Mouse (Mus musculus) limb, embryonic 10.5 days (tissue): ENCODE measurements around the gene Slc1a4. TPM values are rescaled to one million over a fixed set of nuclear protein-coding genes. Genes with fewer than 3 reads are reported as not detected.

Experiments
- DNase-seq: peaks from one replicate; pipeline ENCODE4 v3.0.0-alpha.2; 2017; ENCODE audit warnings: low spot score
- H3K27ac ChIP-seq: fragments of 300-500 bp; sonication (generic); 2 replicates; pipeline ENCODE4 v1.5.1; 2016; ENCODE audit warnings: mild to moderate bottlenecking
- H3K27me3 ChIP-seq: fragments of 300-500 bp; sonication (generic); 2 replicates; pipeline ENCODE4 v1.6.1; 2016; ENCODE audit warnings: low read depth, mild to moderate bottlenecking; ENCODE audit not compliant: poor library complexity, severe bottlenecking
- H3K36me3 ChIP-seq: fragments of 300-500 bp; sonication (generic); 2 replicates; pipeline ENCODE4 v1.6.1; 2016; ENCODE audit warnings: mild to moderate bottlenecking, moderate library complexity
- H3K4me1 ChIP-seq: fragments of 300-500 bp; sonication (generic); 2 replicates; pipeline ENCODE4 v1.6.1; 2016
- H3K4me3 ChIP-seq: fragments of 300-500 bp; sonication (generic); 2 replicates; pipeline ENCODE4 v1.5.1; 2016; ENCODE audit warnings: mild to moderate bottlenecking, moderate library complexity
- H3K9me3 ChIP-seq: fragments of 300-500 bp; sonication (generic); replicated peaks from 2 replicates; pipeline ENCODE4 v1.6.1; 2016; ENCODE audit warnings: mild to moderate bottlenecking
- WGBS: fragments of 180-500 bp; shearing (Covaris S2); methylation state at CpG from one replicate; pipeline ENCODE4 v1.1.7; 2016; 5-methylcytosine and 5-hydroxymethylcytosine counted together
- polyA plus RNA-seq: library from polyadenylated mRNA; unstranded; fragments of >200 nt; fragmentation: Nextera tagmentation; extraction: Ambion mirVana; gene quantifications from 2 replicates; pipeline ENCODE4 v1.2.1, GENCODE M21; 2016

Slc1a4 gene
- 11.1 and 11.9 TPM in 2 replicates for polyA plus RNA-seq

DNA sequence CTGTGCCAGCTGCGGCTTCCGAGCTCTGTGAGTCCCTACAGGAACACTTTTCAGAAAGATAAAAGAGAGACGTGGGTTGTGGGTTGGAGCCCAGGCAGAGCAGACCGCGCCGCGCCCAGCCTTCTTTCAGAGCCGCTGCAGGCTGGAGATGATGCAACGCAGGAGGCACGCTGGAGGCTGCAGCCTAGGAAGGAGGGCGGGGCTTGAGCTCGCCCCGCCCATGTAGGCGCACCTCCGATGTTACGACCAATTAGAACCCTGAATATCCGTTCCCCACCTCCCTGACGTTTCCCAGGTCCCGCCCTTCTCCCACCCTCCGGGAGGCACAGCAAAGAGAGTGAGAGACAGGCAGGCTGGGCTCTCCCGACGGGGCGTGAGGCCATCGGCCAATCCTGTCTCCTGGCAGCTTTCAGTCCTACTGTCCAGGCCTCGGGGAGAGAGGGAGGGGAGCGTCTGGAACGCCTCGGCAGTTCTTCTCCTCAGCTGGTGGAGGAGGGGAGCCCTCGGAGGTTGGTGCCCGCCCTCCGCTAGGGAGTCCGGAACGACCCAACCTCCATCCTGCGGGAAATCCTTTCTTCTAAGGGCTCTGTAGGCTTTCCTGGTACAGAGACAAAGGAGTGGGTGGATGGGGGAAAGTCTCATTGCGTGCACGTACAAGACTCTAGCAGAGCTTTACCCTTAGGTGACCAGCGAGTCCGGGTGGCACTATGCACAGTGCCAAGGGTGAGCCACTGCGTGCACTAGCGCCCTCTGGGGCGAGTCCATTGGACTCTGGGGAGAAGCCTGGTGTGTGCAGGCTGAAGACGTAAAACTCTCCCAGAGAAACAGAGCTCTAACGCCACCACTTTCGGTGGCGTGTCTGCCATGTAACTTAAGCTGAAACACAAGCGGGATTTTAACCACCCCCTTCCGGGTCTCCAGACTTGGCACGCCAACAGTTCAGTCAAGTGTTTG is at the start of gene Slc1a4:
Gene Slc1a4 (minus strand): TSS at position 153 of the 954 bp plus-strand sequence.
- peak within 1 kb of the TSS; percentile 73 for H3K4me3 ChIP-seq
- H3K27me3 ChIP-seq, result no peaks in the 10 kb centered on the region
- under 1% methylated on average over 48 of the region's 48 CpGs for WGBS
- peak; percentile 92 for DNase-seq
- peak within 1 kb of the TSS; percentile 92 for H3K27ac ChIP-seq
- H3K4me1 ChIP-seq, result peaks cover 26% of the 10 kb centered on the region
- H3K9me3 ChIP-seq, result no peaks in the 10 kb centered on the region
- H3K36me3 ChIP-seq, result no peaks in the 10 kb centered on the region

DNA sequence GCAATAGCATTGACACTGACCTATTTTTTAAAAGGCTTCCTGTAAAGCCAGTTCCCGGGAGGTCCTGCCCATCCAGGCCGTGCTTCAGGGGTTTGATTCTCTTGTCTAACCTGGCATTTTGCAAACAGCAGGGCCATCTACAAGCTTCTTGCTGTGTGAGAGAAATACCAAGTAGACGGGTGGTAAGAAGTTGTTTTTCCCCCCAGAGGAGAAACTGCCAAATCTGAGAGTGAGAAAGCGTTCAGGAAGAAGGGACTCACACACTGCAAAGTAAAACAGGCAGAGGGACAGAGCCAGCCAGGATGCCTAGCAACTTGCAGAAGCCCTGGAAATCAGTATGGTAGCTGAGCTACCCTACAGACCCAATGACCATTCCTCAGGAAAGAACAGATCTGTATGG is 47.6 kb upstream of the Slc1a4 start:
- WGBS, result 80% methylated on average over 4 of the region's 4 CpGs
- H3K27me3 ChIP-seq, result no peaks in the 10 kb centered on the region

DNA sequence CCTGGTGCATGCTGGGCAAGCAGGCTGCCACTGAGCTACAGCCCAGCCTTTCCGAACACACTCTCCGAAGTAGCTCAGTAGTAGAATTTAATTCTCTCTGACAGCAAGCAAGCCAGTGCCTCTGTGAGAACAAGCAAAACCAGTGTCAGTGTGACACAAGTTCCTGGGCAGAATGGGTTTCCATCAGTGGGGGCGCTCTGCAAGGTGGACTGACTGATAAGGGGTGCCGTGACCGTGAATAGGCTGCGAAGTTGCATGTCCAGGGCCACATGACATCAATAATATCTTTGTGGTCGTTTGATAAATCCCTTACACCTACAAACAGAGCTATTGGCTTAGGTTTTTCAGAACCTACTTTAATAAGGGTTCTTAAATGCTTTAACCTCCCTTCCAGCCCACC is 44.1 kb upstream of the Slc1a4 start:
- Histone ChIP-seq H3K27ac (no peak overlapping the region), H3K9me3 (no peaks in the 10 kb centered on the region), H3K4me1 (no peaks in the 10 kb centered on the region), H3K36me3 (no peaks in the 10 kb centered on the region), H3K27me3 (no peaks in the 10 kb centered on the region), H3K4me3 (no peak overlapping the region)
- DNase-seq, result no peak
- 94% methylated on average over 7 of the region's 7 CpGs for WGBS

More for the DNA sequence above, 47.6 kb upstream of the Slc1a4 start:
- Histone ChIP-seq H3K36me3 (no peaks in the 10 kb centered on the region), H3K4me3 (no peak overlapping the region), H3K9me3 (no peaks in the 10 kb centered on the region), H3K27ac (no peak overlapping the region), H3K4me1 (no peaks in the 10 kb centered on the region)
- no peak for DNase-seq

DNA sequence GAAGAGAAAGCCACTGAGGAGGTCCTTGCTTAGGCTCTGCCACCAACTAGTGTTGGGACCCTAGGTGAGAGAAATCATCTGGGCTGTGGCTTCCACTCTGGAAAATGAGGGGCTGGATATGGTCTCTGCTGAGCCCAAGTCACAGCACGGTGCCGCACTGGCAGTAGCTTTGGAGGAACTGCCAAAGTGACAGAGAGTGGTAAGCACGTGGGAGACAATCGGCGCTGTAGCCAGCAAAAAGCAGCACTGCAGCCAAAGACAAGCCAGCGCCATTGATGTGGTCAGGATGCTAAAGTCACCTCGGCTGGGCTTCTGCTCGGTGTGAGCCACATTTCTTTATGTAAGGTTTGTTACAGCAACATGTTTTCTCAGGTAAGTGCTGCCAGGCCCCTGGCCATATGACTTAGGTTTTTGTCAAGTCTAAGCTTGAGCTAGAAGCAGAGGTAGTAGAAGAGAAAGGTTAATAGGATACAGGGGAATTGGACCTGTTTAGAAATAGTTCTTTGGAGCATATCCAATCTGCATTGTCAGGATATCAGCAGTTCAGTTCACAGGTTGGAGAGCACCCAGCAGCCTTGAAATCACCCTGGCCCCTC is 40.2 kb upstream of the Slc1a4 start:
- Histone ChIP-seq H3K9me3 (no peaks in the 10 kb centered on the region), H3K27ac (no peak overlapping the region), H3K27me3 (no peaks in the 10 kb centered on the region), H3K4me1 (no peaks in the 10 kb centered on the region), H3K36me3 (no peaks in the 10 kb centered on the region), H3K4me3 (no peak overlapping the region)
- no peak for DNase-seq
- 78% methylated on average over 8 of the region's 8 CpGs for WGBS

DNA sequence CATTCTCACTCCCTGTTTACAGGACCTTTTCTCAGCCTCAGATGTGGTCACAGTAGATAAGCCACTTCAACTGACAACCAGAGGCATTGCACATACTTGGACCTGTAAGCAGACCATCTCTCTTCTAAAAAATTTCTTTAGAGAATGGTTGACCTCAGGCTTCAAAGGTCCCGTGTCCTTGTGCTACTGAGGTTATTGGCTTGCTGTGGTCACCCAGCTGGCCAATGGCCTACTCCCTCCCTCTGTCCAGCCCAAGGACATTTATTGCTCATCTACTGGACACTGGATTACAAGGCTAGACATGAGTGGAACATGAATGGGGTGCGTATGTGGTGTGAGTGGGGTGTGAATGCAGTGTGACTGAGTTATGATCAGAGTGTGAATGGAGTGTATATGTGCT is 38.0 kb upstream of the Slc1a4 start:
- Histone ChIP-seq H3K36me3 (no peaks in the 10 kb centered on the region), H3K4me3 (no peak overlapping the region), H3K27me3 (no peaks in the 10 kb centered on the region), H3K4me1 (no peaks in the 10 kb centered on the region), H3K9me3 (no peaks in the 10 kb centered on the region), H3K27ac (no peak overlapping the region)
- 82% methylated on average over 2 of the region's 2 CpGs for WGBS
- no peak for DNase-seq

DNA sequence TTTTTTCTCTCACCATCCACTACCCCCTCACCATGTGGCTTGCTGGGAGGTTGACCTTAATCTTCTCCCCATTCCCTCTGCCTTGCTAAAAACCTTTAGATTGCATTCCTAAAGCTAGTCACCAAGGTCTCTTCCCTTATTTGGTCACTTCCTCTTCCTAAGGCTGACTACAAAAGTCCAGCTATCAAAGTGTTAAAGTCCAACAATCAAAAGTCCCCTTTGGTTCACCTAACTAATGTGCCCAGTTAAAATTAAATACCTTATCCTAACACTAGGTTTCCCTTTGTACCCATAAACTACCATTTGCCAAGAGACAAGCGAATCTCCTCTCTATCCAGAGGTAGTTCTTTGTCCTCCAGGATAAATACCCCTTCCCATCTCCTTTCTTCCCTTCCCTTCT is 33.9 kb upstream of the Slc1a4 start:
- H3K27me3 ChIP-seq, result no peaks in the 10 kb centered on the region
- no peaks in the 10 kb centered on the region for H3K4me1 ChIP-seq
- no peak overlapping the region for H3K4me3 ChIP-seq
- no peak overlapping the region for H3K27ac ChIP-seq
- no peaks in the 10 kb centered on the region for H3K36me3 ChIP-seq
- no peaks in the 10 kb centered on the region for H3K9me3 ChIP-seq
- no peak for DNase-seq
- WGBS, result 76% methylated on average over 1 of the region's 1 CpGs

DNA sequence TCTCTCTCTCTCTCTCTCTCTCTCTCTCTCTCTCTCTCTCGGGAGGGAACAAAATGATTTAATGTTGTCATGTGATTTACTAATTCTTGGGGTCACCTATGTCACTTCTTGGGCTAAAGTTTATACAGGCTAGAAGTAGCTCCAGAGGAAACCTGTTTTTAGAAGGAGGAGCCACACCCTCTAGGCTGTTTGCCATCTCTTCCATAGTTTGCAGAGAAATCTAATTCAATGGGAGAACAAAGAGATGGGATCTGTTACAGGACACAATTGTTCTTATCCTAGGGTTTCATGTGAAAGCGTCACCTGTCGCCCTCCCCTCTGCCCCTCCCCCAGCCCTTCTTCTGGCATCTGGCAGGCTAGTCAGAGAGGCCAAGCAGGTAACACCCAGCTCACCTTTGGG is 28.8 kb upstream of the Slc1a4 start:
- H3K9me3 ChIP-seq, result no peaks in the 10 kb centered on the region
- no peaks in the 10 kb centered on the region for H3K27me3 ChIP-seq
- WGBS, result 63% methylated on average over 3 of the region's 3 CpGs
- no peaks in the 10 kb centered on the region for H3K36me3 ChIP-seq
- no peak overlapping the region for H3K27ac ChIP-seq
- H3K4me1 ChIP-seq, result peaks cover 4% of the 10 kb centered on the region; the same call in 1 of the 2 replicates
- DNase-seq, result no peak
- no peak overlapping the region for H3K4me3 ChIP-seq

DNA sequence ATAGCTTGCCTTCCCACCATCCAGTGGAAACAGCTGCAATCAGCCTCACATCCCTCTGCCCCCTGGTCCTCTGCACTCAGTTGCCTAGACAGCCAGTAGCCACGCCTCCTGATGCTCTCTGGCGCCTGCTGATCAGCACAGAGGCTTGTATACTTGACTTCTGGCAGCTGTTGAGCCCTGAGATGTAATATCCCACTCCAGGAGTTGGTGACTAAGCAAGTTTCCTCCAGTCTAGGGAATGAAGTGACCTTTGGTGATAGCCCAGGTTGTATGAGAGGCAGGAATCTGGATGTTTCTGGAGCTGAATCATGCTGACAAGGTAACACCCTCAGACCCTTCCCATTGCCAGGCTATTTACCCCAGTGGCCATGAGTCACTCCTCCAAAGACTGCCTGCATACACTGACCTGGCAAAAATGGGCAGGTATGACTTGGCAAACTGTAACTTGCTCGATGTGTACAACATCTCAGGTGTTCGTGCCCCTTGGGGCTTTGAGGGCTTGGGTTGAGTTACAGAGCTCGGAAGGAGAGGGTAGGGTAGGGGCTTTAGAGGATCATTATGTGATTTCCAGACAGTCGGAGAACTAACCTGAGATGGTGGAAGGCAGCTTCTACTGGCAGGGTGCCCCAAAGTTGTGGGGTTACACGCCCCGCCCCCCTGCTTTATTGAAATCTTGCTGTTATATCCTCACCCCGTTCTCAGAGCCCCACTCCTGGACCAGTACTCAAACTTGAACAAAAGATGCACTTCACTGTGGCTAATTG is 25.4 kb upstream of the Slc1a4 start:
- H3K27ac ChIP-seq, result no peak overlapping the region

DNA sequence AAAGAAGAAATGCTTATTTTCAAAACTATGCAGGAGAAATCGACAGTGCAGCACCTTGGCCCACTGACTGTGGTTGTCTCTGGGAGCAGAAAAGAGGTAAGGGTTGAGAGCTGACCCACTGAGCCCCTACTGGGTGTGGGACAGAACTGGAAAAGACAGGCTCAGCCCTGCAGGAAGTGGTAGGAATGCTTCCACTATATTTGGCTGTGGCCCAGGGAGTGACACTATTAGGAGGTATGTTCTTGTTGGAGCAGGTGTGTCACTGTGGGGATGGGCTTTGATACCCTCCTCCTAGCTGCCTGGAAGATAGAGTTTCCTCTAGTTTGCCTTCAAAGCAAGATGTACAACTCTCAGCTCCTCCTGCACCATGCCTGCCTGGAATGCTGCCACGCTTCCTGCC is 16.0 kb upstream of the Slc1a4 start:
- no peak for DNase-seq
- 86% methylated on average over 2 of the region's 2 CpGs for WGBS
- H3K27ac ChIP-seq, result no peak overlapping the region
- H3K9me3 ChIP-seq, result no peaks in the 10 kb centered on the region
- no peaks in the 10 kb centered on the region for H3K27me3 ChIP-seq
- no peaks in the 10 kb centered on the region for H3K36me3 ChIP-seq
- H3K4me1 ChIP-seq, result no peaks in the 10 kb centered on the region
- H3K4me3 ChIP-seq, result no peak overlapping the region

More for the DNA sequence above, 25.4 kb upstream of the Slc1a4 start:
- no peaks in the 10 kb centered on the region for H3K36me3 ChIP-seq
- H3K4me1 ChIP-seq, result peaks cover 4% of the 10 kb centered on the region; the same call in 1 of the 2 replicates
- peak; percentile 34 for DNase-seq
- whole genome bisulfite sequencing, result 75% methylated on average over 9 of the region's 9 CpGs
- no peak overlapping the region for H3K4me3 ChIP-seq
- H3K27me3 ChIP-seq, result no peaks in the 10 kb centered on the region
- H3K9me3 ChIP-seq, result no peaks in the 10 kb centered on the region

DNA sequence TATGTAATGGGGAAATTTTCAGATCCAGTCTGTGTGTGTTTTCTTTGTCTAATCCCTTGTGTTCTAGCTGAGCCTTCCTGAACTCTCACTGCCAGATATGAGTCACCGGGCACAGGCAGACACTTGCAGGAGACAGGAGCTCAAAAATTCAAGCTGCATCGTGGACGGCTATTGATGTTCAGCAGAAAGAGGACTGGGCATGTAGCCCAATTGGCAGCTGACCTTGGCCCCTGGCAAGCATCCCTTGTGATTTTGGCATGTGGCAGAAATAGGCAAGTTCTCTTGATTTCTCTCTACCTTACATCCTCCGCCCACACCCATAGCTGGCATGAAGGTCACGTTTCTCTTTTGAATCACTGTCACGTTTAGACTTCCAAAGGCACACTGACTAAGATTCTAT is 15.0 kb upstream of the Slc1a4 start:
- no peak overlapping the region for H3K27ac ChIP-seq
- no peak for DNase-seq
- H3K4me3 ChIP-seq, result no peak overlapping the region
- 96% methylated on average over 6 of the region's 6 CpGs for WGBS
- no peaks in the 10 kb centered on the region for H3K27me3 ChIP-seq
- H3K9me3 ChIP-seq, result no peaks in the 10 kb centered on the region
- H3K4me1 ChIP-seq, result no peaks in the 10 kb centered on the region
- no peaks in the 10 kb centered on the region for H3K36me3 ChIP-seq

DNA sequence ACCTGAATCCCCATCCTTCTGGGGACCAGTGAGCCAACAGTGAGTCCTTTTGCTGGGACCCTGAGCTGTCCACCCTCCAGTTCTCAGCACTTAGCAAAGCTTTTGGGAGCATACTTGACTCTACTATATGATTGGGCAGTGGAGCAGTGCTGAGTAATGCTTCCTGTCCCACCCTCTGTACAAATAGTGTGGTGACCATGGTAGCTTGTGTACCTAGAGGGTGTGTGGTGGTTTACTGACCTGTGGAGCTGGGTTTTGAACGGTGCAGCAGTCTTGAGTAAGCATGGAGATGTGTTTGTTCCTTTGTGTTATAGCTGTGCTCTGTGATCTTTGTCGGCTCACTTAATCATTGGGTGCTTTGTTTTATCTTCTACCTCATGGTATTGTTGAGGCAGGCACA is 13.9 kb upstream of the Slc1a4 start:
- no peak overlapping the region for H3K4me3 ChIP-seq
- H3K9me3 ChIP-seq, result no peaks in the 10 kb centered on the region
- H3K4me1 ChIP-seq, result no peaks in the 10 kb centered on the region
- 86% methylated on average over 2 of the region's 2 CpGs for WGBS
- no peaks in the 10 kb centered on the region for H3K36me3 ChIP-seq
- DNase-seq, result no peak
- no peaks in the 10 kb centered on the region for H3K27me3 ChIP-seq
- no peak overlapping the region for H3K27ac ChIP-seq

DNA sequence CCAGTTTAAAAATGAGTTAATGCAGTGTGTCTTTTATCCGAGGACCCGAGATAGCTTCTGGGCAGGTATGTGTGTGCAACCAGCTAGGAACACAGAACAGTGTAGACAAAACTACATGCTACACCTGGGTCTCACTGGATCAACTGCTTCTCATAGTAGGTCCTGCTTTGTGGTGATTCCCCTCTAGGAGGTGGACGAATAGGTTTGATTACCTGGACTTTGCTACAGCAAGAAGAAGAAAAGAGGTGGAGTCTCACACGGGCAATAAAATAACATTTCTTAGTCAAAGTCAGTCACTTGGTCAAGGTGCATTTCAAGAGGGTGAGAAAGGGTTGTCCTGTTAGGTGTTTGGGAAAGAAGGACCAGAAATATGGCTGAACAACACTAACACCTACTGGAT is 11.4 kb upstream of the Slc1a4 start:
- Histone ChIP-seq H3K27ac (no peak overlapping the region), H3K9me3 (no peaks in the 10 kb centered on the region), H3K36me3 (no peaks in the 10 kb centered on the region), H3K4me1 (no peaks in the 10 kb centered on the region), H3K27me3 (no peaks in the 10 kb centered on the region), H3K4me3 (no peak overlapping the region)
- WGBS, result 87% methylated on average over 4 of the region's 4 CpGs
- no peak for DNase-seq

DNA sequence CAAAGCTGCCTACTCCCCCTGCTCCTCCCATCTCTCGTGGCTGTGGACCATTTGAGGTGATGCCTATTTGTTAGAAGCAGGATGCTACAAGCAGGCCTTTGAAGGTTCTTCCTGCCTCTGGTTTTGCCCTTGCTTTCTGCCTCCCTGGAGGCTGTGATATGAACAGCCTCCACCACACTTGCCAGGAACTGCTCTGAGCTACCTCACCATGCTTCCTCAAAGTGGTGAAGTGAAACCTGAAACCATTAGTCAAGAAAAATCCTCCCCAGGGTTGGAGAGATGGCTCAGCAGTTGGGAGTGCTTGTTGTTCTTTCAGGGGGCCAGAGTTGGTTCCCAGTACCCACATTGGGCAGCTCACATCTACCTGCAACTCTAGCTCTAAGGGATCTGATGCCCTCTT is 9.1 kb upstream of the Slc1a4 start:
- Histone ChIP-seq H3K27ac (no peak overlapping the region), H3K4me3 (no peak overlapping the region), H3K27me3 (no peaks in the 10 kb centered on the region), H3K36me3 (no peaks in the 10 kb centered on the region), H3K4me1 (no peaks in the 10 kb centered on the region), H3K9me3 (no peaks in the 10 kb centered on the region)
- no peak for DNase-seq
- 67% methylated on average over 1 of the region's 1 CpGs for WGBS
